ENCODE assay signal across 10 mouse cellular contexts in genomic region chr11:107276337-107276736, GRCm38 (mm10).
DNase-seq lines count a peak whose midpoint lies in the region; ATAC-seq and TF ChIP-seq lines count a peak whose summit lies in the region.
"Had no signal": no experiment of that assay in that cellular context is flagged by ENCODE, and none has a peak within 500 bp of the region (broad histone marks: within the 10 kb centered on the region; RNA-seq: fewer than 3 reads in every experiment).

No protein-coding gene starts in this region.

- TF ChIP-seq CTCF in midbrain, postnatal 0 days (IDR thresholded peaks at IDR 0.05) = peak; percentile 39

- H3K27ac ChIP-seq in heart, embryonic 10.5 days = peak overlapping the region; percentile 68; the same call in 1 of the 2 replicates
- H3K27ac ChIP-seq in midbrain, postnatal 0 days (ENCODE audit: low read depth, low read length) = no peak overlapping the region
- no peak overlapping the region for H3K27ac ChIP-seq in midbrain, embryonic 11.5 days (ENCODE audit: low read depth, low read length)
- 0 out of 2 replicates have a peak overlapping the region, but pooled peaks have one; percentile 11 for H3K27ac ChIP-seq in limb, embryonic 10.5 days
- H3K27ac ChIP-seq: stomach, embryonic 15.5 days had no signal

- H3K4me3 ChIP-seq in heart, embryonic 10.5 days = no peak overlapping the region
- no peak overlapping the region for H3K4me3 ChIP-seq in midbrain, postnatal 0 days (ENCODE audit: low read depth, low read length)
- H3K4me3 ChIP-seq in midbrain, embryonic 11.5 days (ENCODE audit: low read depth, low read length) = no peak overlapping the region
- H3K4me3 ChIP-seq in limb, embryonic 10.5 days = no peak overlapping the region
- H3K4me3 ChIP-seq: stomach, embryonic 15.5 days had no signal

- no peaks in the 10 kb centered on the region for H3K27me3 ChIP-seq in heart, embryonic 10.5 days (ENCODE audit: insufficient read depth, poor library complexity, severe bottlenecking)
- no peaks in the 10 kb centered on the region for H3K27me3 ChIP-seq in midbrain, postnatal 0 days (ENCODE audit: insufficient read depth, low read length)
- no peaks in the 10 kb centered on the region for H3K27me3 ChIP-seq in midbrain, embryonic 11.5 days (ENCODE audit: control insufficient read depth, insufficient read depth, low read length)
- H3K27me3 ChIP-seq in limb, embryonic 10.5 days (ENCODE audit: low read depth, poor library complexity, severe bottlenecking) = no peaks in the 10 kb centered on the region
- H3K27me3 ChIP-seq: Patski; stomach, embryonic 15.5 days had no signal

- H3K36me3 ChIP-seq in heart, embryonic 10.5 days = no peaks in the 10 kb centered on the region
- H3K36me3 ChIP-seq in midbrain, postnatal 0 days (ENCODE audit: insufficient read depth, low read length) = no peaks in the 10 kb centered on the region
- no peaks in the 10 kb centered on the region for H3K36me3 ChIP-seq in midbrain, embryonic 11.5 days (ENCODE audit: control insufficient read depth, insufficient read depth, low read length)
- H3K36me3 ChIP-seq in limb, embryonic 10.5 days = peaks cover 3% of the 10 kb centered on the region; the same call in 1 of the 2 replicates
- H3K36me3 ChIP-seq: stomach, embryonic 15.5 days had no signal

- no peaks in the 10 kb centered on the region for H3K9me3 ChIP-seq in heart, embryonic 10.5 days
- no peaks in the 10 kb centered on the region for H3K9me3 ChIP-seq in midbrain, postnatal 0 days (ENCODE audit: low read length)
- no peaks in the 10 kb centered on the region for H3K9me3 ChIP-seq in midbrain, embryonic 11.5 days (ENCODE audit: control insufficient read depth, low read length)
- no peaks in the 10 kb centered on the region for H3K9me3 ChIP-seq in limb, embryonic 10.5 days (replicated peaks)
- H3K9me3 ChIP-seq: stomach, embryonic 15.5 days had no signal

- no peak overlapping the region for H3K4me2 ChIP-seq in midbrain, postnatal 0 days (ENCODE audit: low read depth, low read length, poor library complexity, severe bottlenecking)
- H3K4me2 ChIP-seq in midbrain, embryonic 11.5 days = no peak overlapping the region
- H3K4me2 ChIP-seq: stomach, embryonic 15.5 days had no signal

- no peak for DNase-seq in heart, embryonic 10.5 days (ENCODE audit: low spot score)
- DNase-seq in heart, adult 18-20 months = no peak
- DNase-seq in midbrain, postnatal 0 days (ENCODE audit: low spot score) = no peak
- DNase-seq in midbrain, embryonic 11.5 days (ENCODE audit: low spot score, missing footprints) = no peak
- DNase-seq in limb, embryonic 10.5 days (ENCODE audit: low spot score) = no peak
- DNase-seq in left cerebral cortex, postnatal 10 days (ENCODE audit: extremely low spot score in 1 of 2, low spot score in 2 of 2) = no peak
- DNase-seq in T-cell, adult 2 months (ENCODE audit: low spot score) = no peak
- DNase-seq in embryo, embryonic 10 days (ENCODE audit: low spot score) = no peak

- H3K9ac ChIP-seq in midbrain, postnatal 0 days (replicated peaks; ENCODE audit: low read length, poor library complexity, severe bottlenecking) = no peak overlapping the region
- H3K9ac ChIP-seq in midbrain, embryonic 11.5 days (ENCODE audit: low read length) = no peak overlapping the region
- H3K9ac ChIP-seq: stomach, embryonic 15.5 days had no signal

- peaks cover 25% of the 10 kb centered on the region for H3K4me1 ChIP-seq in heart, embryonic 10.5 days
- peaks cover 6% of the 10 kb centered on the region; the same call in 1 of the 2 replicates for H3K4me1 ChIP-seq in midbrain, postnatal 0 days (ENCODE audit: insufficient read depth, low read length)
- H3K4me1 ChIP-seq in midbrain, embryonic 11.5 days (ENCODE audit: control insufficient read depth, insufficient read depth, low read length) = peaks cover 11% of the 10 kb centered on the region
- H3K4me1 ChIP-seq in limb, embryonic 10.5 days = peaks cover 46% of the 10 kb centered on the region

- intact Hi-C loops in left cerebral cortex, postnatal 10 days (cut with DNase I) = loop anchor here (2.0 kb wide), 1 partner anchor 196 kb away; no protein-coding TSS in a partner anchor

- WGBS in heart, embryonic 10.5 days = 66% methylated on average over 3 of the region's 3 CpGs
- WGBS in midbrain, postnatal 0 days = 86% methylated on average over 3 of the region's 3 CpGs
- WGBS in midbrain, embryonic 11.5 days = 72% methylated on average over 3 of the region's 3 CpGs
- WGBS in limb, embryonic 10.5 days = 66% methylated on average over 3 of the region's 3 CpGs

- ATAC-seq in midbrain, postnatal 0 days (ENCODE audit: low FRiP score) = no peak
- no peak for ATAC-seq in midbrain, embryonic 11.5 days (ENCODE audit: low FRiP score)
- ATAC-seq: Patski had no signal

Comparison
In these comparisons a context has a peak if more than half of its experiments do, and no peak if none do; other contexts are left out.
1. H3K27ac ChIP-seq: peak in heart, embryonic 10.5 days (single experiment) and limb, embryonic 10.5 days (single experiment); none in midbrain, postnatal 0 days (single experiment) and midbrain, embryonic 11.5 days (single experiment).